Mouse (Mus musculus) E14TG2a.4 (cell line): ENCODE data around the gene Tpcn1.
A peak's percentile ranks its signal among the peaks of the same experiment; 100 is the strongest.

Experiments
- CTCF ChIP-seq: conservative IDR thresholded peaks from 2 replicates; pipeline ENCODE4 v1.5.1; 2014; ENCODE audit warnings: low read length
- NANOG ChIP-seq: IDR thresholded peaks from 2 replicates; pipeline ENCODE4 v1.6.1; 2014; ENCODE audit warnings: borderline replicate concordance, low read length, mixed read lengths
- POU5F1 ChIP-seq: IDR thresholded peaks from 2 replicates; pipeline ENCODE4 v1.6.1; 2014; ENCODE audit warnings: low read length, borderline replicate concordance

- TF ChIP-seq CTCF (peak; percentile 80), POU5F1 (no peak), NANOG (no peak)
Measured at GRCm38 (mm10) chr5:120522649-120523048, 65.8 kb downstream of the Tpcn1 start.
